Mouse (Mus musculus) erythroid progenitor cell, adult 5-6 weeks (primary cell): ENCODE results near the gene Hoxd3. TPM values are rescaled to one million over a fixed set of nuclear protein-coding genes. Genes with fewer than 3 reads are reported as not detected.

Experiments used
- ATAC-seq: replicated peaks from 2 replicates; pipeline ENCODE4 v1.8.0; 2016; ENCODE audit warnings: moderate number of reproducible peaks, mild to moderate bottlenecking, moderate TSS enrichment, inconsistent platforms; ENCODE audit not compliant: poor library complexity, low FRiP score, severe bottlenecking
- total RNA-seq, 2 experiments: library from RNA; stranded (forward) in 1 of 2; stranded (reverse) in 1 of 2; fragments of 150-400 nt in 1 of 2; fragments of 186-747, 209-891 nt in 1 of 2; gene quantifications; 2 replicates each; pipeline versions ENCODE4 v1.2.3 to v1.2.4; 2015 to 2017; ENCODE audit warnings: low replicate concordance in 2 of 2

Hoxd3 gene
- total RNA-seq, 2 experiments from 2014 or later = not detected

GRCm38 (mm10) chr2:74691022-74691951 lies 20.4 kb upstream of the Hoxd3 start, which contains the start of gene Hoxd10:
TSS of gene Hoxd10 (plus strand) at chr2:74691924.
- ATAC-seq = no peak

- no peak for ATAC-seq
Observed at GRCm38 (mm10) chr2:74691995-74692807, 19.5 kb upstream of the Hoxd3 start.

GRCm38 (mm10) chr2:74692808-74693431 lies 18.8 kb upstream of the Hoxd3 start:
- no peak for ATAC-seq

GRCm38 (mm10) chr2:74693432-74693827 lies 18.3 kb upstream of the Hoxd3 start:
- ATAC-seq = no peak

GRCm38 (mm10) chr2:74694066-74694465 lies 17.7 kb upstream of the Hoxd3 start:
- ATAC-seq = no peak

GRCm38 (mm10) chr2:74695383-74695782 lies 16.3 kb upstream of the Hoxd3 start:
- no peak for ATAC-seq

GRCm38 (mm10) chr2:74695813-74696430 lies 15.8 kb upstream of the Hoxd3 start:
- ATAC-seq = no peak

- no peak for ATAC-seq
Observed at GRCm38 (mm10) chr2:74696442-74697335, 15.0 kb upstream of the Hoxd3 start.

- no peak for ATAC-seq
Observed at GRCm38 (mm10) chr2:74697567-74698121, 14.1 kb upstream of the Hoxd3 start, which contains the start of gene Hoxd9. TSS of gene Hoxd9 (plus strand) at chr2:74697727.

GRCm38 (mm10) chr2:74698201-74699052 lies 13.3 kb upstream of the Hoxd3 start:
- ATAC-seq = no peak

- ATAC-seq = no peak
Observed at GRCm38 (mm10) chr2:74699053-74699430, 12.7 kb upstream of the Hoxd3 start.

- ATAC-seq = no peak
Observed at GRCm38 (mm10) chr2:74699664-74700545, 11.8 kb upstream of the Hoxd3 start.

- ATAC-seq = no peak
Observed at GRCm38 (mm10) chr2:74700546-74701112, 11.1 kb upstream of the Hoxd3 start.

- no peak for ATAC-seq
Observed at GRCm38 (mm10) chr2:74701949-74702819, 9.5 kb upstream of the Hoxd3 start.

GRCm38 (mm10) chr2:74702820-74703219 lies 8.9 kb upstream of the Hoxd3 start:
- ATAC-seq = no peak
